Mouse (Mus musculus) macrophage (primary cell): ENCODE measurements around the gene Cdk7. TPM values are rescaled to one million over a fixed set of nuclear protein-coding genes. Genes with fewer than 3 reads are reported as not detected.

Experiments used
- H3K27ac ChIP-seq: fragments of 350-480 bp; formaldehyde crosslinking; 2 replicates; pipeline ENCODE4 v1.9.0; 2021
- H3K36me3 ChIP-seq: fragments of 350-480 bp; formaldehyde crosslinking; 2 replicates; pipeline ENCODE4 v1.9.0; 2021; ENCODE audit errors: inconsistent target
- H3K4me3 ChIP-seq: fragments of 350-480 bp; formaldehyde crosslinking; 2 replicates; pipeline ENCODE4 v1.9.0; 2021; ENCODE audit errors: inconsistent target
- H3K79me2 ChIP-seq: fragments of 350-480 bp; formaldehyde crosslinking; 2 replicates; pipeline ENCODE4 v1.9.0; 2021; ENCODE audit errors: inconsistent target
- WGBS: methylation state at CpG from one replicate; pipeline ENCODE4 v1.1.7; 2026; ENCODE audit warnings: inconsistent platforms; ENCODE audit not compliant: missing documents; 5-methylcytosine and 5-hydroxymethylcytosine counted together
- polyA plus RNA-seq: library from polyadenylated mRNA; stranded (reverse); fragments of 250-400 nt; gene quantifications from 3 replicates; pipeline ENCODE4 v1.2.4, GENCODE M21; 2018; ENCODE audit warnings: inconsistent platforms

Cdk7 gene
- polyA plus RNA-seq, 1 experiment from 2014 or later: 15.2 TPM

- Histone ChIP-seq H3K4me3 (no peak overlapping the region), H3K79me2 (no peaks in the 10 kb centered on the region), H3K36me3 (peaks cover 28% of the 10 kb centered on the region; the same call in 1 of the 2 replicates), H3K27ac (no peak overlapping the region)
- WGBS: 40% methylated on average over 3 of the region's 3 CpGs
Observed at GRCm38 (mm10) chr13:100697541-100697940, 33.2 kb downstream of the Cdk7 start.

GRCm38 (mm10) chr13:100687513-100687912, 43.2 kb downstream of the Cdk7 start:
- WGBS: 91% methylated on average over 7 of the region's 7 CpGs
- H3K27ac ChIP-seq: no peak overlapping the region
- H3K79me2 ChIP-seq: no peaks in the 10 kb centered on the region
- no peak overlapping the region for H3K4me3 ChIP-seq
- no peaks in the 10 kb centered on the region for H3K36me3 ChIP-seq

- Histone ChIP-seq H3K79me2 (no peaks in the 10 kb centered on the region), H3K4me3 (no peak overlapping the region), H3K27ac (no peak overlapping the region), H3K36me3 (no peaks in the 10 kb centered on the region)
- 79% methylated on average over 2 of the region's 2 CpGs for WGBS
Observed at GRCm38 (mm10) chr13:100684355-100684754, 46.4 kb downstream of the Cdk7 start.

- no peaks in the 10 kb centered on the region for H3K79me2 ChIP-seq
- peak overlapping the region; percentile 63 for H3K27ac ChIP-seq
Observed at GRCm38 (mm10) chr13:100682837-100683236, 47.9 kb downstream of the Cdk7 start.

GRCm38 (mm10) chr13:100681615-100682014, 49.1 kb downstream of the Cdk7 start:
- Histone ChIP-seq H3K4me3 (no peak overlapping the region), H3K27ac (no peak overlapping the region), H3K79me2 (no peaks in the 10 kb centered on the region), H3K36me3 (no peaks in the 10 kb centered on the region)
- WGBS: 91% methylated on average over 8 of the region's 8 CpGs

More at GRCm38 (mm10) chr13:100682837-100683236, 47.9 kb downstream of the Cdk7 start:
- WGBS: 16% methylated on average over 2 of the region's 2 CpGs
- Histone ChIP-seq H3K4me3 (no peak overlapping the region), H3K36me3 (no peaks in the 10 kb centered on the region)

- Histone ChIP-seq H3K4me3 (peak overlapping the region; percentile 24), H3K36me3 (no peaks in the 10 kb centered on the region), H3K27ac (peak overlapping the region; percentile 67), H3K79me2 (no peaks in the 10 kb centered on the region)
- WGBS: 26% methylated on average over 15 of the region's 15 CpGs
Observed at GRCm38 (mm10) chr13:100675936-100676635, 54.7 kb downstream of the Cdk7 start.

- 24% methylated on average over 9 of the region's 9 CpGs for WGBS
- H3K36me3 ChIP-seq: peaks cover 10% of the 10 kb centered on the region; the same call in 1 of the 2 replicates
- peak overlapping the region; percentile 45 for H3K4me3 ChIP-seq
- H3K79me2 ChIP-seq: no peaks in the 10 kb centered on the region
- H3K27ac ChIP-seq: no peak overlapping the region
Observed at GRCm38 (mm10) chr13:100670181-100670741, 60.5 kb downstream of the Cdk7 start.

- Histone ChIP-seq H3K27ac (no peak within 1 kb of the TSS), H3K4me3 (peak within 1 kb of the TSS; percentile 45), H3K36me3 (peaks cover 13% of the 10 kb centered on the region; the same call in 1 of the 2 replicates), H3K79me2 (no peaks in the 10 kb centered on the region)
- 3% methylated on average over 41 of the region's 44 CpGs for WGBS
Observed at GRCm38 (mm10) chr13:100669291-100670022, 61.3 kb downstream of the Cdk7 start, which contains the start of gene Ccdc125. Gene Ccdc125, plus strand, starts transcription at chr13:100669717.

GRCm38 (mm10) chr13:100659864-100660456, 70.8 kb downstream of the Cdk7 start:
- Histone ChIP-seq H3K36me3 (0 out of 2 replicates have a peak, but pooled peaks cover 3% of the 10 kb centered on the region), H3K4me3 (no peak overlapping the region), H3K79me2 (peaks cover 66% of the 10 kb centered on the region), H3K27ac (no peak overlapping the region)
- 31% methylated on average over 4 of the region's 4 CpGs for WGBS

GRCm38 (mm10) chr13:100658091-100658490, 72.6 kb downstream of the Cdk7 start:
- H3K36me3 ChIP-seq: no peaks in the 10 kb centered on the region
- H3K27ac ChIP-seq: no peak overlapping the region
- no peak overlapping the region for H3K4me3 ChIP-seq
- 89% methylated on average over 5 of the region's 5 CpGs for WGBS
- peaks cover 85% of the 10 kb centered on the region for H3K79me2 ChIP-seq

Other genes with a start within 250 kb of the Cdk7 start
- gene Gtf2h2, start 238.4 kb downstream of the Cdk7 start, polyA plus RNA-seq: 16.6 to 20.4 TPM (median 17.7 TPM) in 3 replicates
- gene Ocln, start 178.2 kb downstream of the Cdk7 start, polyA plus RNA-seq: not detected in 3 replicates
- 0.15 to 0.27 TPM in 2 of 3 replicates, not detected in the other for gene Marveld2, start 114.0 kb downstream of the Cdk7 start, polyA plus RNA-seq
- gene Ak6, start 80.0 kb downstream of the Cdk7 start, polyA plus RNA-seq: 94.8 to 163 TPM (median 124 TPM) in 3 replicates
- 19.7 to 30.9 TPM (median 22.6 TPM) in 3 replicates for gene Rad17, start 79.9 kb downstream of the Cdk7 start, polyA plus RNA-seq
- 4.5 to 10.7 TPM (median 5.4 TPM) in 3 replicates for gene Taf9, start 79.4 kb downstream of the Cdk7 start, polyA plus RNA-seq
- gene Ccdc125, start 61.2 kb downstream of the Cdk7 start, polyA plus RNA-seq: 5.5 to 12.5 TPM (median 5.9 TPM) in 3 replicates
- gene Mrps36, start 13.7 kb upstream of the Cdk7 start, polyA plus RNA-seq: 71.3 to 93.3 TPM (median 80.4 TPM) in 3 replicates
- 0.86 to 7.4 TPM (median 4.3 TPM) in 3 replicates for gene Cenph, start 45.0 kb upstream of the Cdk7 start, polyA plus RNA-seq
- gene Ccnb1, start 55.6 kb upstream of the Cdk7 start, polyA plus RNA-seq: 1.8 to 7.7 TPM (median 6.2 TPM) in 3 replicates
- 51.0 to 58.9 TPM (median 54.2 TPM) in 3 replicates for gene Slc30a5, start 102.5 kb upstream of the Cdk7 start, polyA plus RNA-seq